Mouse (Mus musculus): ENCODE results near the gene Crocc2. TPM values are rescaled to one million over a fixed set of nuclear protein-coding genes. Genes with fewer than 3 reads are reported as not detected.

The Crocc2 gene
- total RNA-seq, 2 experiments from 2014 or later, result 0.22 to 0.36 TPM

DNA sequence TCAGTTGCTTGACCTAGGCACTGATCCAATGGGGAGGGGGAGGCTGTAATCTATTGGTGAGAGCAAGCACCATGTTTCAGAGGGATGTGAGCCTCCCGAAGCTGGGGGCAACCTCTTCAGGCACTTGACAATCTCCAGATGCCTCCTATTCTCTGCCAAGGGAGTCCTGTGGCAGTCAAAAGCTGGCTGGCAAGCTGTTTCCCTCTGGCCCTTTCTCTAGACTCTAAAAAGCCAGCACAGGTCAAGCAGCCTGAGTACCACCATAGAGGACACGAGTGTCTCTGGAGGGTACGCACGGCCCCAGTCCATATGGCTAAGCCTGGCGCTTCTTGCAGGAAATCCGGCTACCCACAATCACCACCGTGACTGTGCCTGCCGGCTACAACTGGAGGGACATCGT, 24.3 kb upstream of the Crocc2 start:
- no peak for DNase-seq (ENCODE audit: low spot score in 2 of 2)
- Histone ChIP-seq H3K27ac (no peak overlapping the region), H3K4me3 (no peak overlapping the region)
- no peak for TF ChIP-seq CTCF (conservative IDR thresholded peaks at IDR 0.05)

DNA sequence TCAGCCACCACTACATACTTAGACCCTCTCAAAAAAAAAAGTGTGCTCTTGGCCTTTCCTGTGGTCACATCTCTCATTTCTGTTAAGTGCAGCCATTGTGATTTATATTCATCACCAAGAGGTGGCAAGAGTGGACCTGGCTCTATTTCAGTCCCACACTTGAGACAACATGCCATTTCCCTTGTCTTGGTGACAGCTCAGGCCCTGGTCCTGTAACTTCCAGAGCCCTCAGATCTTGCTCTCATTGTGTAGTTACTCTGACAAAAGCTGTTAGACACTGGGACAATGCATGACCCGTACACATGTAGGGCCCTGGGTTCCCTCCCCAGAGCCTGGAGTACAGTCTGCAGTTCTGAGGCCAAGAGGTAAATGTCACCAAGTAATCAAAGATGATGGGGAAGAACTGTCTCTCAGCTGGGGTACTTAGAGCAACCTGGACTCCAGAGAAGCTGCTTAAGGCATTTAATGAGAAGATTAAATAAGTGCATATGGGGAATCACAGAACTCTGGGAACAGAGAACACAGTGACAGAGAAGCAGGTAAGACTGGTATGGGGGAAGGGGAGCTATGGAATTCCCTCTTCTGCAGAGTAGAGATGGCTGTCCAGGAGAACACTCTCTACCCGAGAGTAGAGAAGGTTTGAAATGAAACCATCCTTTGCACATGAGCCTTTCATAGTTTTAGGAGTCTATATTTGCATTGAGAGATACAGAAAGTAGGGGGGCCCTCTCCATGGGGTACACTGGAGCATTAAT, 17.4 kb upstream of the Crocc2 start:
- DNase-seq (ENCODE audit: low spot score in 2 of 2), result no peak
- H3K27ac ChIP-seq, result no peak overlapping the region
- no peak for TF ChIP-seq CTCF (conservative IDR thresholded peaks at IDR 0.05)
- no peak overlapping the region for H3K4me3 ChIP-seq

DNA sequence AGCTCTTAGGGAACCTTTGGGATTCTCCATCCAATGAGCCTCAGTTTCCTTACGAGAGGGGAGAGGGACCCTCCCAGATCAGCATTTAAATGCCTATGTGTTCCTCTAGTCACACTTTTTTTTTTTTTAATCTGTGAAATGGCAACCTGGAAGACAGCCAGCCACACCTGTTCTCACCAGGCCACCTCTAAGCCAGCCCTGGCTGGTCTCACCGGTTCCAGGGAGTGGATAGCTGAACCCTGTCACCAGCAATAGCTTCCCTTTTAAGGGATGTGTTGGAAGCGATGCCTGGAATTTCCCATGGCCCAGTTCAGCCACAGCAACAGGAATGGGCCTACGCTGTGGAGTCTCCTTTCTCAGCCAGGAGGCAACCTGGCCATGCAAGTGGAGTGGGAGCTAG, 11.0 kb upstream of the Crocc2 start:
- TF ChIP-seq CTCF (conservative IDR thresholded peaks at IDR 0.05), result no peak
- Histone ChIP-seq H3K4me3 (no peak overlapping the region), H3K27ac (no peak overlapping the region)
- no peak for DNase-seq (ENCODE audit: low spot score in 2 of 2)

DNA sequence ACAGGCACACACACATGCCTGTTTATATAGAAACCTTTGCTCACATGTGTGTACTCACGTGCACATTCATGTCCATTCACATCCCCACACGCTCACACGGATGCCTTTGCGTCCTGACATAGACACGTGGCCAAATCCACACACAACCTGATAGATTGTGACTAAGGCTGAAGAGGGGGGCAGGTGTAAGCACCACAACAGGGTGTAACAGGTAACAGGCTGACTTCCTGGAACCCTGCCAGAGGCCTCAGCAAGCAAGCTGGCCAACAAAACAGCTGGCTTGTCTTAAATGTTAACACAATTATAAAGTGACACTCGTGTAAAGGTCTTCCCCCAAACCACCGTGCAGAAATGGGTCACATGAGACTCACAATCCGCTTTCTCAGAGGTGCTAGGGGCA, 9.6 kb upstream of the Crocc2 start:
- DNase-seq (ENCODE audit: low spot score in 2 of 2), result no peak
- H3K27ac ChIP-seq, result no peak overlapping the region
- TF ChIP-seq CTCF (conservative IDR thresholded peaks at IDR 0.05), result no peak
- H3K4me3 ChIP-seq, result no peak overlapping the region

DNA sequence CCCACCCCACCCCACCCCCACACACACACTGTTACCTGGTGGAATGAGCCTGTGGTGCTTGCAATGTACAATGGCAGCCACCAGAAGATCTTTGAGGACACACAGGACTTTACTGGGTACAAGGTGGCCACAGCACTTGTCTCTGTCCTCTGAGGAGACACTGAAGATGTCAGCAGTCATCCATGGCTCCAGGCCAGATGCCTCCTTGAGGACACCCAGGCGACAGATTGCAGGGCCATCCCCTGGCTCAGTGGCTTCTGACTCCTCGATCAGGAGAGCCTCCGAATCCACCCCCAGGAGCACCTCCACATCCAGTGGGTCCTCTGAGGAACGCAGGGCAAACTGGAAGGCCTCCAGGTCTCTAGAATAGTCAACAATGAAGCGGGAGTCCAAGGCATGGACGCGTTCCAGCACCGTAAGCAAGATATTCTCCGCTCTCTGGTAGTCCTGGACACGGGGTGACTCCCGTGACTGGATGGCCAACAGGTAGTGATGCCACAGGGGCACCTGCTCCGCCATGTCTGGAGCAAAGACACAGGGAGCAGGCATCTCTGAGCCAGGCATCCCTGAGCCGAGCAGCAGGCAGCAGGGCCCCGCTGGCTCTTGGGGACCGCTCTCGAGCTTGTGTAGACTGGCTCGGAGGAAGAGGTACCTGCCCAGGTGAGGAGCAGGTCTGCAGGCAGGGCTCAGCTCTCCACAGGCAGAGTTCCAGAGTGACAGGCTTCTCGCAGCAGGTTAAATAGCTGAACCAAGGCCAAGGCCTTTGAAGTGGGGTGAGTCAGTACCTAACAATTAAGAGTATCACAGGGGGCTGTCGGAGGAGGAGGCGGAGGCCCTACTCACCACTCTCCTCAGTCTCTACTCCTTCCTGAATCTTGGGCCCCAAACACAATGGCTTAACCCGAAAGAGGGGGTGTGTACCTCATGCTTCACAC, 8.7 kb upstream of the Crocc2 start:
- TF ChIP-seq CTCF (conservative IDR thresholded peaks at IDR 0.05), result no peak
- no peak overlapping the region for H3K27ac ChIP-seq
- no peak overlapping the region for H3K4me3 ChIP-seq

DNA sequence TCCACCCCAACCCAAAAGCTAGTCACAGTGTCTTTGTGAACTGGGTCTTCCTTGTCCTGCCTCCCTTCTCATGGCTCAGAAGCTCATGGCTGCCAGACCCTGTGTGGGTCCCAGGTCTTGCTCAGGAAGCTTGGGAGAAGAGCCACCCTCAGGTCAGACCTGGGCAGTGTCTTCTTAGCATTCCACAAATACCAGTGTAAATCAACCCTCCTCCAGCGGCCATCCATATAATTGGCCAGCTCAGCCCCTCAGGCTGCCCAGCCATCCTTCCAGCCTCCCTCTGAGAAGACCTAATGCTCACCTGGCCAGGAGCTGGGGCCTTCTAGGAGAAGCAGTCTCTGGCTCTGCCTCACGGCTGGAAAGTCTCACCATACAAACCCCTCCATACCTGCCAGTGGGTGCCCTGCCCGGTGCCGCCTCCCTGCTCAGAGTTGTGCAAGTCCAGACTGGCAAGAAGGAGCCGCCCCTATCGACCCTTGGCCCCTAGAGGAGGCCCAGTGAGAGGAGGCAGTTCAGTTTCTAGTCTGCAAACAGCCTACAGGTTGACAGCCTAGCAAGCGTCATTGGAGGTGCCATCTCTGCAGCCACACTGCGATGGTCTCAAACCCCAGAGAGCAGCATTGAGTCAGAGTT, 7.9 kb upstream of the Crocc2 start, which contains the start of gene 2310007B03Rik:
Gene 2310007B03Rik (minus strand): TSS at position 448 of the 633 bp plus-strand sequence.
- Histone ChIP-seq H3K27ac (no peak within 1 kb of the TSS), H3K4me3 (no peak within 1 kb of the TSS)
- no peak for TF ChIP-seq CTCF (conservative IDR thresholded peaks at IDR 0.05)
- DNase-seq (ENCODE audit: low spot score in 2 of 2), result no peak

More for the DNA sequence above, 8.7 kb upstream of the Crocc2 start:
- DNase-seq (ENCODE audit: low spot score in 2 of 2), result no peak

DNA sequence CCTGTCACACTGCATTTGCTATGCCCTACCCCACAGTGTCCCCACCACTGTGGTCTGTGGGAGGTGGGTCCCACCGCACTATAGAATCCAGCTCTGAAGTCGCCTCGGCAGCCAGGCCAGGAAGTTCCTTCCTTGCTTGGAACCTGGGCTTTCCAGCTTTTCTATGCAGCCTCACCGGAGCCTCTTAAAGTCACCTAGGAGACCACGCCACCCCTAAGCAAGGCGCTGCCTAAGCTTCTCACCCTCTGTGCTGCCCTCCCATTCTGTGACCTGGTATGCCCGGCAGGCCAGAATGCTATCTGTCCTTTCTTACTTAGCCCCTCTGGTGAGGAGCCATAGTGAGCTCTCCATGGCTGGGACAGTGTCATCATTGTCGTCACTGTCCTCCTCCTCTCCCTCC, 7.2 kb upstream of the Crocc2 start:
- Histone ChIP-seq H3K4me3 (no peak overlapping the region), H3K27ac (no peak overlapping the region)
- no peak for DNase-seq (ENCODE audit: low spot score in 2 of 2)
- TF ChIP-seq CTCF (conservative IDR thresholded peaks at IDR 0.05), result no peak

DNA sequence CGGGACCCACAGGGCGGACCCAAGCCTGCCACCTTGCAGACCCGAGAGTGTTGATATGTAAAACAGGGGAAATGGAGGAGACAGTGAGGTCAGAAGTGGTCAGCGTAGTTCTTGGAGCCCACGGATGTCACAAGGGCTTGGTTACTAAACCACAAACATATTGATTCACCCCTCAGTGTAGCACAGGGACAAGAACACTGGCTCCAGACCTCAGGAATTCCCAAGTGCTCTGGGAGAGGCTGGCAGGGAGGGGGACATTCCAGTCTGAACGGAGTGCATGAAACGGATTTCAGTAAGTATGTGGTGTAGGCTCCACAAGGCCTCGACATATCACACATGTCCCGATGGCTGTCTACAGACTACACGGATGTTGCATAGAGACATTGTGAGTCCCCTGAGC, 6.6 kb upstream of the Crocc2 start:
- Histone ChIP-seq H3K27ac (no peak overlapping the region), H3K4me3 (no peak overlapping the region)
- no peak for TF ChIP-seq CTCF (conservative IDR thresholded peaks at IDR 0.05)
- DNase-seq (ENCODE audit: low spot score in 2 of 2), result no peak

DNA sequence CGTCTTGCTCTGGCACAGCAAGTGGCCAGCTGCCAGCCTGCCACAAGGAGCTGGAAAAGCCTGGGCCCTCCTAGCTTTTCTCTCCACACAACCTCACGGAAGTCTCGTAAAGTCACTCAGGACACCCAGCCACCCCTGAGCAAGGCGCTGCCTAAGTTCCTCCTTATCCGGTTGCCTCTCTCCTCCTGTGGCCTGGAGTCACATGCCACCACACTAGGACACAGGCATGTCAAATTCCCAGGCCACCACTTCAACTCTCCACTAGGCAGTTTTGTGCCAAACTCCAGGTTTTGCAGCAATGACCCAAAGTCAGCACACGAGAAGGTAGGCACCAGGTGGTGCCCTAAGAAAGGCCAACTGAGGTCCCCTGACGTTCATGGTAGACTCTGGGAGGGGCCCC, 5.9 kb upstream of the Crocc2 start:
- DNase-seq (ENCODE audit: low spot score in 2 of 2), result no peak
- no peak overlapping the region for H3K27ac ChIP-seq
- H3K4me3 ChIP-seq, result no peak overlapping the region
- no peak for TF ChIP-seq CTCF (conservative IDR thresholded peaks at IDR 0.05)

DNA sequence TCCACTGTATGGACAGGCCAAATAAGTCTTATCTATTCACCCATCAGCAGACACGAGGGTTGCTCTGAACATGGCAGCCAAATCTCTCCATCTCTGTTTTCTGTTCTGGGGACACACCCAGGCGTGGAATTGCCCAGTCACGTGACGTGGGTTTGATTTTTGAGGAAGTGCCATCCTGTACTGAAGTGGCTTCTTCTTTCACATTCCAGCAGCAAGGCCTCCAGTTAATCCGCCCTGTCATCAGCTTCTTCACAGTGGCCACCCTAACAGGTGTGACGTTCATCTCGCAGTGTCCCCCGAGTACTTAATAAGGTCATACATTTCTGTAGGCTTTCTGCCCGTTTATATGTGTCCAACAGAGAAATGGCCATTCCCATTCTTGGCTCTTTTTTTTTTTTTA, 3.1 kb upstream of the Crocc2 start:
- H3K27ac ChIP-seq, result no peak overlapping the region
- no peak for DNase-seq (ENCODE audit: low spot score in 2 of 2)
- no peak for TF ChIP-seq CTCF (conservative IDR thresholded peaks at IDR 0.05)
- H3K4me3 ChIP-seq, result no peak overlapping the region

DNA sequence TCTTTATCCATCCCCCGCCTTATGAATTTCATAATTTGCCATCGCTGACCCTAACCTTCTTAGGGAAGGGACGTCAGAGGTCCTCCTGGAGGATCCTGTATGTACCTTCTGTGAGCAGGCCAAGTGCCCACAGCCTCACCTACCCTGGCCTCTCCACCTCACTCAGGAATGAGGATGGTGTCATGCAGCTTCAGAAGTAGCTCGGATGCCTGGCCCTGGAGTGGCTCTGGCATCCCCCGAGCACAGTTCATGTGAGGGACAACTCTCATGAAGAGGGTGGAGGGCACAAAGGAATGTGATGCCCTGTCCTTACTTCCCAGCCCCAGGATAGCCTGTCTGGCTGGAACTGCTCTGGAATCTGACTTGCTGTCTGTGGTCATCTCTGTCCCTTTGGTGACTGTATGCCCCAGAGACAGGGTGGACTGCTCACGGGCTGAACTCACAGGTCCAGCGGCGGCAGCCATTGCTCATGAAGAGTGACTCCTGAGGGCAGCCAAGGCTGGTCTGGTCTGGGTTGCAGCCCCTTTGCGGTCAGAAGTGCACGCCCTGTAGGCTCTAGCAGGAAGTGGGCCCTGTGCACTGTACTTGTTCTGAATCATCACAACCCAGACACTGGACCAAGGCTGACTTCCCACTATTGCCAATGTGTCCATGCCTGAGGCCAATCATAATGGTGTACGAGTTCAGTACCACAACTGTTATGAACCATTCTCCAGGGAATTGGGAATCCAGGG, 2.0 kb upstream of the Crocc2 start:
- Histone ChIP-seq H3K27ac (no peak overlapping the region), H3K4me3 (no peak overlapping the region)
- DNase-seq (ENCODE audit: low spot score in 2 of 2), result no peak
- no peak for TF ChIP-seq CTCF (conservative IDR thresholded peaks at IDR 0.05)

DNA sequence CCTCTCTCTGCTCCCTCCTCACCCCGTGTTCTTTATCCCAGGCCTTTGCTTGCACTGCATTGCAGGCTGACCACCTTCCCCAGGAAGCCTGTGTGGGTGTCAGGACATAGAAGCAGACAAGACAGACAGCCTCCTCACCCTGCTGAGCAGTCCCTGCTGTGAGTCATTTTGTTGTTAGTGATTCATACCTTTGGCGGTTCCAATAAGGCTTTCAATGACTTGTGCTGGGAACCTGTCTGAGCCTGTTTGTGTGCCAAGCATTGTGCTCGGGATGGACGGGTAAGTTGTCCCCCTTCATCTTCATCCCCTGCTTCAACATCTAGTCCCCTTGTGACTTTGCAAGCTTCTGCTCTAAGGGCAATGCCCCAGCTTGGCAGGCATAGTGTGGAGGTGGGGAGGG, 5.1 kb downstream of the Crocc2 start:
- no peak overlapping the region for H3K27ac ChIP-seq
- no peak for TF ChIP-seq CTCF (conservative IDR thresholded peaks at IDR 0.05)
- H3K4me3 ChIP-seq, result no peak overlapping the region
- DNase-seq (ENCODE audit: low spot score in 2 of 2), result no peak
